15 mouse cellular contexts compared by ENCODE assay signal in genomic region chr8:105514656-105515055, GRCm38 (mm10). TPM values are rescaled to one million over a fixed set of nuclear protein-coding genes. Genes with fewer than 3 reads are reported as not detected.
DNase-seq lines count a peak whose midpoint lies in the region; ATAC-seq lines count a peak whose summit lies in the region.
"Had no signal": no experiment of that assay in that cellular context is flagged by ENCODE, and none has a peak within 500 bp of the region (broad histone marks: within the 10 kb centered on the region; RNA-seq: fewer than 3 reads in every experiment).

No protein-coding gene starts in this region.

- no peak for ATAC-seq in midbrain, embryonic 15.5 days (replicated peaks)
- no peak for ATAC-seq in monocyte, adult 5-6 weeks (replicated peaks; ENCODE audit: insufficient number of reproducible peaks, low FRiP score, low TSS enrichment, poor library complexity, severe bottlenecking)
- ATAC-seq: inflammation-experienced regulatory T-cells, adult 6 months had no signal

- no peak overlapping the region for H3K9ac ChIP-seq in midbrain, embryonic 15.5 days
- H3K9ac ChIP-seq: forebrain, embryonic 12.5 days; limb, embryonic 13.5 days; lung, embryonic 15.5 days had no signal

- H3K4me2 ChIP-seq in midbrain, embryonic 15.5 days: no peak overlapping the region
- H3K4me2 ChIP-seq: forebrain, embryonic 12.5 days; limb, embryonic 13.5 days; lung, embryonic 15.5 days had no signal

- peak; percentile 66 for DNase-seq in layer of hippocampus, adult 9-11 months
- DNase-seq in layer of hippocampus, adult 8-10 months (ENCODE audit: low spot score in 2 of 2): no peak
- DNase-seq in ZHBTc4 (ENCODE audit: low read depth, low spot score): peak; percentile 40
- peak; percentile 52 for DNase-seq in gastrocnemius, postnatal 10 days
- DNase-seq in lung, postnatal 4 days: peak; percentile 50 to 70
- DNase-seq in spleen, postnatal 36 days (ENCODE audit: low spot score in 2 of 2): no peak
- DNase-seq: midbrain, embryonic 14.5 days; spleen, adult 18-20 months had no signal

- no peak overlapping the region for H3K27ac ChIP-seq in midbrain, embryonic 15.5 days
- H3K27ac ChIP-seq: forebrain, embryonic 12.5 days; limb, embryonic 13.5 days; lung, embryonic 15.5 days had no signal

- peaks cover 29% of the 10 kb centered on the region for H3K4me1 ChIP-seq in midbrain, embryonic 15.5 days

- H3K4me3 ChIP-seq in midbrain, embryonic 15.5 days: no peak overlapping the region
- H3K4me3 ChIP-seq: forebrain, embryonic 12.5 days; limb, embryonic 13.5 days; lung, embryonic 15.5 days had no signal

- H3K27me3 ChIP-seq in midbrain, embryonic 15.5 days (replicated peaks): peaks cover 21% of the 10 kb centered on the region
- H3K27me3 ChIP-seq: lung, embryonic 15.5 days had no signal

- H3K36me3 ChIP-seq in midbrain, embryonic 15.5 days (replicated peaks): no peaks in the 10 kb centered on the region
- H3K36me3 ChIP-seq: forebrain, embryonic 12.5 days; limb, embryonic 13.5 days; lung, embryonic 15.5 days had no signal

- 82% methylated on average over 5 of the region's 5 CpGs for WGBS in midbrain, embryonic 15.5 days

- no peaks in the 10 kb centered on the region for H3K9me3 ChIP-seq in midbrain, embryonic 15.5 days
- H3K9me3 ChIP-seq: forebrain, embryonic 12.5 days; limb, embryonic 13.5 days; lung, embryonic 15.5 days had no signal

RNA-seq across cellular contexts. Expression of gene Hsd11b2, which starts 3.9 kb away (rescaled TPM):
- not detected for total RNA-seq in layer of hippocampus, adult 8-10 months (2022)
- 1 to 10 TPM; 4.4 to 4.5 TPM for total RNA-seq in gastrocnemius, postnatal 10 days (2021)
- 4.7 and 4.9 TPM in 2 replicates for polyA plus RNA-seq in midbrain, embryonic 15.5 days (2015; fragmentation: Nextera tagmentation; extraction: Ambion mirVana)
- total RNA-seq in monocyte, adult 5-6 weeks (2017): not detected in 3 replicates
- total RNA-seq: CH12.LX had no signal
- polyA plus RNA-seq: inflammation-experienced regulatory T-cells, adult 6 months had no signal

RNA-seq across cellular contexts. Expression of gene Zdhhc1, which starts 18.0 kb away (rescaled TPM):
- total RNA-seq in layer of hippocampus, adult 8-10 months (2022): 10 to 100 TPM; 35.1 to 41.2 (median 40.8) TPM
- total RNA-seq in gastrocnemius, postnatal 10 days (2021): 10 to 100 TPM; 10.9 to 15.9 TPM
- 36.5 and 39.9 TPM in 2 replicates for polyA plus RNA-seq in midbrain, embryonic 15.5 days (2015; fragmentation: Nextera tagmentation; extraction: Ambion mirVana)
- total RNA-seq in monocyte, adult 5-6 weeks (2017): 0.43 to 0.49 TPM (median 0.48 TPM) in 3 replicates

RNA-seq across cellular contexts. Expression of gene Tppp3, which starts 43.3 kb away (rescaled TPM):
- total RNA-seq in layer of hippocampus, adult 8-10 months (2022): 10 to 100 TPM; 42.2 to 55.5 (median 47.9) TPM
- 100 to 1,000 TPM; 260 to 285 TPM for total RNA-seq in gastrocnemius, postnatal 10 days (2021)
- polyA plus RNA-seq in midbrain, embryonic 15.5 days (2015; fragmentation: Nextera tagmentation; extraction: Ambion mirVana): 125 and 127 TPM in 2 replicates
- total RNA-seq in monocyte, adult 5-6 weeks (2017): 164 to 258 TPM (median 248 TPM) in 3 replicates

RNA-seq across cellular contexts. Expression of gene Atp6v0d1, which starts 51.2 kb away (rescaled TPM):
- 100 to 1,000 TPM; 258 to 301 (median 285) TPM for total RNA-seq in layer of hippocampus, adult 8-10 months (2022)
- 10 to 100 TPM; 49.3 to 54.2 TPM for total RNA-seq in gastrocnemius, postnatal 10 days (2021)
- polyA plus RNA-seq in midbrain, embryonic 15.5 days (2015; fragmentation: Nextera tagmentation; extraction: Ambion mirVana): 234 and 240 TPM in 2 replicates
- total RNA-seq in monocyte, adult 5-6 weeks (2017): 62.8 to 77.2 TPM (median 68.8 TPM) in 3 replicates

Comparison
In these comparisons a context has a peak if more than half of its experiments do, and no peak if none do; other contexts are left out.
1. DNase-seq: peak in layer of hippocampus, adult 9-11 months (single experiment), ZHBTc4 (single experiment), gastrocnemius, postnatal 10 days (single experiment) and lung, postnatal 4 days (2 of 2); none in layer of hippocampus, adult 8-10 months (0 of 2) and spleen, postnatal 36 days (0 of 2).